20 mouse cellular contexts compared by ENCODE assay signal in genomic region chr10:93885839-93886477, GRCm38 (mm10). TPM values are rescaled to one million over a fixed set of nuclear protein-coding genes. Genes with fewer than 3 reads are reported as not detected.
DNase-seq lines count a peak whose midpoint lies in the region; ATAC-seq and TF ChIP-seq lines count a peak whose summit lies in the region.
"Had no signal": no experiment of that assay in that cellular context is flagged by ENCODE, and none has a peak within 500 bp of the region (broad histone marks: within the 10 kb centered on the region; RNA-seq: fewer than 3 reads in every experiment).

No protein-coding gene starts in this region.

- peaks cover 58% of the 10 kb centered on the region for H3K36me3 ChIP-seq in liver, embryonic 15.5 days (replicated peaks)
- H3K36me3 ChIP-seq in spleen, adult 2 months (ENCODE audit: control insufficient read depth, insufficient read depth, low read length) = peaks cover 13% of the 10 kb centered on the region
- H3K36me3 ChIP-seq in forebrain, embryonic 16.5 days (ENCODE audit: control insufficient read depth, insufficient read depth) = peaks cover 16% of the 10 kb centered on the region

- DNase-seq in heart, adult 11 months = peak; percentile 63
- DNase-seq in heart, postnatal 14 days = no peak
- DNase-seq in c-Kit-positive CD71-positive TER-119-positive erythroid progenitor cells, embryonic 14.5 days (ENCODE audit: low spot score) = peak; percentile 68
- DNase-seq in spleen, adult 2 months (ENCODE audit: low read depth in 1 of 2, low spot score in 2 of 2) = no peak
- no peak for DNase-seq in kidney, adult 11 months
- no peak for DNase-seq in left cerebral cortex, adult 2 months (ENCODE audit: extremely low spot score in 1 of 2, low spot score in 2 of 2)
- DNase-seq: adrenal gland, postnatal 10 days; cerebellum, adult 2 months; layer of hippocampus, postnatal 36 days; left cerebral cortex, postnatal 4 days; right cerebral cortex, adult 18-20 months had no signal

- H3K4me3 ChIP-seq in liver, embryonic 15.5 days (replicated peaks) = peak overlapping the region; percentile 15
- no peak overlapping the region for H3K4me3 ChIP-seq in spleen, adult 2 months (ENCODE audit: extremely low read depth, insufficient read depth, insufficient read length)
- H3K4me3 ChIP-seq in left cerebral cortex, adult 2 months = no peak overlapping the region
- H3K4me3 ChIP-seq in forebrain, embryonic 16.5 days (replicated peaks; ENCODE audit: low read length) = no peak overlapping the region
- H3K4me3 ChIP-seq: embryonic facial prominence, embryonic 13.5 days; forebrain, embryonic 12.5 days; hindbrain, embryonic 12.5 days; kidney, embryonic 15.5 days had no signal

- H3K4me1 ChIP-seq in liver, embryonic 15.5 days (replicated peaks) = peaks cover 75% of the 10 kb centered on the region
- H3K4me1 ChIP-seq in spleen, adult 2 months (ENCODE audit: control insufficient read depth, insufficient read depth, insufficient read length) = peaks cover 3% of the 10 kb centered on the region; the same call in 1 of the 2 replicates
- H3K4me1 ChIP-seq in forebrain, embryonic 16.5 days (replicated peaks; ENCODE audit: control insufficient read depth, insufficient read depth, low read length) = peaks cover 17% of the 10 kb centered on the region

- intact Hi-C loops in heart, postnatal 14 days (cut with DNase I) = no loop called here
- intact Hi-C loops in left cerebral cortex, adult 2 months (cut with DNase I) = loop anchor here (5.0 kb wide), 1 partner anchor 86 kb away; no protein-coding TSS in a partner anchor

- no peak for TF ChIP-seq POLR2A in spleen, adult 2 months (IDR thresholded peaks at IDR 0.05; ENCODE audit: low read depth, low read length)

- H3K4me2 ChIP-seq in liver, embryonic 15.5 days = peak overlapping the region; percentile 82
- no peak overlapping the region for H3K4me2 ChIP-seq in forebrain, embryonic 16.5 days (ENCODE audit: low read length)
- H3K4me2 ChIP-seq: embryonic facial prominence, embryonic 13.5 days; forebrain, embryonic 12.5 days; hindbrain, embryonic 12.5 days; kidney, embryonic 15.5 days had no signal

- peak; percentile 2; the same call in 1 of the 2 replicates for ATAC-seq in liver, embryonic 15.5 days (ENCODE audit: insufficient read depth)
- no peak for ATAC-seq in forebrain, embryonic 16.5 days

- no peak overlapping the region; the same call in 1 of the 2 replicates for H3K9ac ChIP-seq in liver, embryonic 15.5 days
- H3K9ac ChIP-seq in forebrain, embryonic 16.5 days (replicated peaks; ENCODE audit: low read depth, low read length) = no peak overlapping the region
- H3K9ac ChIP-seq: embryonic facial prominence, embryonic 13.5 days; forebrain, embryonic 12.5 days; hindbrain, embryonic 12.5 days; kidney, embryonic 15.5 days had no signal

- no peaks in the 10 kb centered on the region for H3K9me3 ChIP-seq in liver, embryonic 15.5 days (replicated peaks)
- no peaks in the 10 kb centered on the region for H3K9me3 ChIP-seq in forebrain, embryonic 16.5 days (ENCODE audit: control insufficient read depth, low read length)
- H3K9me3 ChIP-seq: embryonic facial prominence, embryonic 13.5 days; forebrain, embryonic 12.5 days; hindbrain, embryonic 12.5 days; kidney, embryonic 15.5 days had no signal

- no peak for TF ChIP-seq CTCF in spleen, adult 2 months (IDR thresholded peaks at IDR 0.05; ENCODE audit: extremely low read depth, insufficient read depth, insufficient read length, insufficient replicate concordance)
- TF ChIP-seq CTCF in left cerebral cortex, adult 2 months (IDR thresholded peaks at IDR 0.05) = no peak

- H3K27me3 ChIP-seq in liver, embryonic 15.5 days = no peaks in the 10 kb centered on the region
- no peaks in the 10 kb centered on the region for H3K27me3 ChIP-seq in spleen, adult 2 months (ENCODE audit: control insufficient read depth, insufficient read depth, low read length)
- H3K27me3 ChIP-seq in forebrain, embryonic 16.5 days (replicated peaks; ENCODE audit: control insufficient read depth, insufficient read depth, low read length) = no peaks in the 10 kb centered on the region
- H3K27me3 ChIP-seq: embryonic facial prominence, embryonic 13.5 days; forebrain, embryonic 12.5 days; hindbrain, embryonic 12.5 days; kidney, embryonic 15.5 days had no signal

- WGBS in liver, embryonic 15.5 days (ENCODE audit: insufficient replicate concordance) = 51% methylated on average over 14 of the region's 14 CpGs
- 83% methylated on average over 14 of the region's 14 CpGs for WGBS in spleen, adult 2 months
- 90% methylated on average over 14 of the region's 14 CpGs for WGBS in forebrain, embryonic 16.5 days

- peak overlapping the region; percentile 93 for H3K27ac ChIP-seq in liver, embryonic 15.5 days (replicated peaks)
- H3K27ac ChIP-seq in spleen, adult 2 months (ENCODE audit: insufficient read depth, low read length) = peak overlapping the region; percentile 14; the same call in 1 of the 2 replicates
- H3K27ac ChIP-seq in left cerebral cortex, adult 2 months = no peak overlapping the region
- H3K27ac ChIP-seq in forebrain, embryonic 16.5 days (ENCODE audit: low read length) = no peak overlapping the region
- H3K27ac ChIP-seq: embryonic facial prominence, embryonic 13.5 days; forebrain, embryonic 12.5 days; hindbrain, embryonic 12.5 days; kidney, embryonic 15.5 days had no signal

RNA-seq across cellular contexts. Expression of gene Metap2, which starts 10.9 kb away (rescaled TPM):
- total RNA-seq in heart, postnatal 14 days (2021) = 100 to 1,000 TPM; 118 to 136 TPM
- 150 and 162 TPM in 2 replicates for polyA plus RNA-seq in liver, embryonic 15.5 days (2015; fragmentation: Nextera tagmentation; extraction: Ambion mirVana)
- 28.2 and 37.8 TPM in 2 replicates for polyA plus RNA-seq in spleen, adult 2 months (2012; rRNA removed)
- total RNA-seq in left cerebral cortex, adult 2 months (2021) = 100 to 1,000 TPM; 111 to 126 TPM
- polyA plus RNA-seq in forebrain, embryonic 16.5 days (2015; fragmentation: Nextera tagmentation; extraction: Ambion mirVana) = 147 and 156 TPM in 2 replicates

RNA-seq across cellular contexts. Expression of gene Usp44, which starts 54.6 kb away (rescaled TPM):
- under 1 TPM in 1 of 2 experiments, not detected in 1; 0.15 TPM for total RNA-seq in heart, postnatal 14 days (2021)
- polyA plus RNA-seq in liver, embryonic 15.5 days (2015; fragmentation: Nextera tagmentation; extraction: Ambion mirVana) = 1.1 and 1.3 TPM in 2 replicates
- 0.08 TPM in 1 of 2 replicates, not detected in the other for polyA plus RNA-seq in spleen, adult 2 months (2012; rRNA removed)
- total RNA-seq in left cerebral cortex, adult 2 months (2021) = not detected
- 0.57 and 0.82 TPM in 2 replicates for polyA plus RNA-seq in forebrain, embryonic 16.5 days (2015; fragmentation: Nextera tagmentation; extraction: Ambion mirVana)
- total RNA-seq: adrenal gland, postnatal 10 days; heart, adult 8-10 months; layer of hippocampus, postnatal 36 days had no signal
- polyA plus RNA-seq: heart, postnatal 0 days; midbrain, postnatal 0 days had no signal

Comparison
In these comparisons a context has a peak if more than half of its experiments do, and no peak if none do; other contexts are left out.
1. DNase-seq: peak in heart, adult 11 months (single experiment) and c-Kit-positive CD71-positive TER-119-positive erythroid progenitor cells, embryonic 14.5 days (single experiment); none in heart, postnatal 14 days (0 of 2), spleen, adult 2 months (0 of 2), kidney, adult 11 months (single experiment) and left cerebral cortex, adult 2 months (0 of 2).
2. H3K27ac ChIP-seq: peak in liver, embryonic 15.5 days (single experiment) and spleen, adult 2 months (single experiment); none in left cerebral cortex, adult 2 months (single experiment) and forebrain, embryonic 16.5 days (single experiment).